Mouse (Mus musculus) kidney, postnatal 25 days (tissue): ENCODE measurements at regions not wholly inside any gene's neighbourhood (a gene's known extent, or its start where the extent isn't known, plus 50 kb on each side); places are given as distances from the start of the nearest gene placed in this dataset.
A peak's percentile ranks its signal among the peaks of the same experiment; 100 is the strongest.
"Not testable (repeated sequence)": the region's sequence is repeated elsewhere in the genome, so short reads cannot be mapped to it uniquely, and the experiment has no call there.

Source experiments
- DNase-seq, 2 experiments: peaks; one replicate each; pipeline ENCODE4 v3.0.0; 2021; ENCODE audit warnings: mixed read lengths in 2 of 2

- DNase-seq: no peak
Observed at GRCm38 (mm10) chr3:40405949-40406236, 125.2 kb upstream of the Intu start.

- peak; percentile 31 to 66 for DNase-seq
Observed at GRCm38 (mm10) chr3:40408921-40409488, 122.1 kb upstream of the Intu start.

- DNase-seq: no peak
Observed at GRCm38 (mm10) chr3:40410749-40411310, 120.3 kb upstream of the Intu start.

GRCm38 (mm10) chr3:40425183-40425844 lies 105.8 kb upstream of the Intu start:
- DNase-seq: not testable (repeated sequence)

- DNase-seq: no peak
Observed at GRCm38 (mm10) chr3:40426070-40426469, 105.0 kb upstream of the Intu start.

GRCm38 (mm10) chr3:40428021-40428420 lies 103.1 kb upstream of the Intu start:
- DNase-seq: no peak

GRCm38 (mm10) chr3:40438251-40438650 lies 92.8 kb upstream of the Intu start:
- DNase-seq: no peak

- no peak for DNase-seq
Observed at GRCm38 (mm10) chr3:40441092-40442036, 89.7 kb upstream of the Intu start.

GRCm38 (mm10) chr3:40443788-40444595 lies 87.1 kb upstream of the Intu start:
- peak in 1 of 2 experiments; percentile 61 for DNase-seq

- no peak for DNase-seq
Observed at GRCm38 (mm10) chr3:40452958-40453357, 78.1 kb upstream of the Intu start.

- no peak for DNase-seq
Observed at GRCm38 (mm10) chr3:40453552-40453951, 77.5 kb upstream of the Intu start.

GRCm38 (mm10) chr3:40456070-40456469 lies 75.0 kb upstream of the Intu start:
- DNase-seq: no peak

GRCm38 (mm10) chr3:40458490-40458889 lies 72.6 kb upstream of the Intu start:
- no peak for DNase-seq

GRCm38 (mm10) chr3:40463446-40463845 lies 67.6 kb upstream of the Intu start:
- DNase-seq: peak in 1 of 2 experiments; percentile 6

GRCm38 (mm10) chr3:40470101-40470500 lies 61.0 kb upstream of the Intu start:
- DNase-seq: no peak

- DNase-seq: no peak
Observed at GRCm38 (mm10) chr3:40472766-40473165, 58.3 kb upstream of the Intu start.

GRCm38 (mm10) chr3:40480258-40480951 lies 50.7 kb upstream of the Intu start:
- no peak for DNase-seq
